Mouse (Mus musculus): ENCODE results near the gene Dhx38.

The Dhx38 gene

DNA sequence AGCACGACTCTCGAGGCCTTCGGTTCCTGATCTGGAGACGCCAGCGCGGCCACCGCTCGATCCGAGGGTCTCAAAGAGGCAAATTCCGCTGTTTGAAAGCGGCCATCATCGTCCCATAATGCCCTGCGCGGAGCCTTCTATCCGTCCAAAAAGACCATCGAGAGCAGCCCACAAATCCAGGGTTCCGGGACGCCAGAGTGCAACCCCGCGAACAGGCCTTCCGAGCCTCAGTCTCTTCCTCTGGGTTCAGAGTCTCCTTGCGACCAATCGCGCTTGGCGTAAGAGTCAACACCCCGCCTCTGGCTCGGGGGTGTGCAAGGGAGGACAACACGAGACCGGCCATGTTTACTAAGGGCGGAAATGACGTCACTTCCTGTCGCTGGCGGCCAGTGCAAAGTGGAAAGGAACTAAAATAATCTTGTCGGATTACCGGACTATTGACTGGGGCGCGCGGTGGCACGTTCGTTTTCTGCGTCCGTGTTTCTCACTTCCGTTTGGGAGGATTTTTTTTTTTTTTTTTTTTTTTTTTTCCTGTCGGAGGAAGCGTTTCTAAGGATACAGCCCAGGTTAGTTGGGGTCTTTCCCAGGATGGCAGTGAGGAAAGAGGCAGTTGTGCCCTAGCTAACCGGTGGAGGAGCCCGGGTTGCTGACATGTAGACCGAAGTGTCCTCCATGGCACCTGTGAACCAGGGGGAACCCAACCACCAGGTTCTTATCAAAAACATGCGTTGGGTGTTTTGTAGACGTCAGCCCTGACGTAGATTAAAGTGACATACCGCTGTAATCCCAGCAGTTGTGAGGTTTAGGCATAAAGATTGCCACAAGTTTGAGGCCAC lies at the start of gene Dhx38, which contains the start of gene Txnl4b:
TSS of gene Dhx38 (minus strand) at position 364 of the 836 bp plus-strand sequence.
TSS of gene Txnl4b (plus strand) at position 395 of the 836 bp plus-strand sequence.
- DNase-seq = peak; percentile 97

DNA sequence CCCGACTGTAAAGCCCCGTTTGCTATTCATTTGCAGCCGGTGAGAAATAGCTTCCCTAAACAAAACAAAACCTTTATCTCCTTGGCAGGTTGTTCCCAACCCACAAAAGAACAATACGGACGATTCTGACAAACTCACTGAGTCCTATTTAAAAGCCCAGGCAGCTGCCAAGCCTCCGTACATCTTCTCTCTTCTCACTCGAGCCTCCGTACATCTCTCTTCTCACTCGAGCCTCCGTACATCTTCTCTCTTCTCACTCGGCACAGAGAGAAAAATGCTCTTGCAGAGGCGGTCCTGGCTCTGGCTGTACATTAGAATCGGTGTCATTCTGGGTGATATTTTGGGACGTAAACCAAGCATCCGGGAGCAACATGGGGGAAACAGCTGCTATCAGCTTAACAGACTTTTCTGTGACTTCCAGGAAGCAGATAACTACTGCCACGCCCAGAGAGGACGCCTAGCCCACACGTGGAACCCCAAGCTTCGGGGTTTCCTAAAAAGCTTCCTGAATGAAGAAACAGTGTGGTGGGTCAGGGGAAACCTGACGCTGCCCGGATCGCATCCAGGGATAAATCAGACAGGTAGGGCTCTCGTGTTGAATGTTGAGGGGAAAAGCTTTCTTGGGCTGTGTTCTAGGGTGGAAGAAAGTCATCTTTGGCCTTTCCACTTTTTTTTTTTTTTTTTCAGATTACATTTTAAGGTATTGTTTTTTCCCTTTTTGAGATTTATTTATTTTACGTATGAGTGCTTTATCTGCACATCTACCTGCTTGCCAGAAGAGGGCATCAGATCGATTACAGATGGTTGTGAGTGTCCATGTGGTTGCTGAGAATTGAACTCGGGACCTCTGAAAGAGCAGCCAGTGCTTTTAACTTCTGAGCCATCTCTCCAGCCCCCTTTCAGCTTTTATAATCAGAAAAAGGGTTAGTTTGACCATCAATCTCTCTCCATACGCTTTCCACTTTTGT lies 48.9 kb upstream of the Dhx38 start, which contains the start of gene Pkd1l3:
TSS of gene Pkd1l3 (plus strand) at position 275 of the 968 bp plus-strand sequence.
- DNase-seq = peak; percentile 16

DNA sequence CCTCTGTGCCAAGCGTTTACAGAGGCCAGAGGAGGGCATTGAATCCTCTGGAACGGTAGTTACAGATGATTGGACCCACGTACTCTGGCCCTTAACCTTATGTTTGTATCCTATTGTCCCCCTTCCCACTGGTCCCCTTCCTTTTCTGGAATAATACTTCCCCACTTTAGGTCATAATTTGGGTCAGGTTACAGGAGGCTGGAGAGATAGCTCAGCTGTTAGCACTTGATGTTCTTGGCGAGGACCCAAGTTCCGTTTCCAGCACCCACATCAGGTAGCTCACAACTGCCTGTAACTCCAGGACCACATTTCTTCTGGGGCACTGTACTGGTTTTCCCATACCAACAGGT lies 43.5 kb upstream of the Dhx38 start:
- no peak for DNase-seq

DNA sequence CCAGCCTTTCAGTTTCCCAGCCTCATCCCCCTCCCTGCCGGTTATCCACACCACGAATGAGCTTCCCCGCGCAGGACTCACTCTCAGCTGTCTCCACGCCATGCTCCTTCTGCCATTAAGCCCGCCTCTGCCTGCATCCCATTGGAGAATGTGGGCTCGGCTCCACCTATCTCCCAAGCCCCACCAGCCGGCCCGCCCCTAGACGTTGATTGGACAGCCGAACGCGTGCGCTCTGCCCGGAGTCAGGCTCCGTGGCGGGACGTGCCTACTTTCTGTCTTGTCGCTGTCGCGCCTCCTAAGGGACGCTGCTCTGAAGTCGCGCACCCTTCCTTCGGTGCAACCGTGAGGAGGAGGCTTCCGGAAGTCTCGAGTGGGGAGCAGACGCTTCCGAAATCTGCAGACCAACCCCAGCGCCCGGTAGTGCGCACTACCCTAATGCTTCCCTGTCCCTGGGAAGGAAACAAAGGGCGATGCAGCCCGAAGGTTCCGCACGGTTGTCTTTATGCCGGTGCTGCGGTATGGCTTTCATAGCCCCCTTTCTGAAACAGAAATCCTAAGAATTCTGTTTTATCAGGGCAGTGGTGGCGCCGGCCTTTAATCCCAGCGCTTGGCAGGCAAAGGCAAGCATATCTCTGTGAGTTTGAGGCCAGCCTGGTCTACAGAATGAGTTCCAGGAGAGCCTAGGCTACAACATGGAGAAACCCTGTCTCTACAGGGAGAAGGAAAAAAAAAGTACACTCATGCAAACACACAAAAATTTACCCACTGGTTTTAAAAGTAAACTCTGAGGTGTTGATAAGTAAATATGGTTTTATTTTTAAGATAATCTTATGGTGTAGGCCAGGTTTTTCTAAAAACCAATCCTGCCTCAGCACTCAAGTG lies 42.9 kb upstream of the Dhx38 start, which contains the start of gene Dhodh:
TSS of gene Dhodh (minus strand) at position 403 of the 882 bp plus-strand sequence.
- peak; percentile 96 for DNase-seq

DNA sequence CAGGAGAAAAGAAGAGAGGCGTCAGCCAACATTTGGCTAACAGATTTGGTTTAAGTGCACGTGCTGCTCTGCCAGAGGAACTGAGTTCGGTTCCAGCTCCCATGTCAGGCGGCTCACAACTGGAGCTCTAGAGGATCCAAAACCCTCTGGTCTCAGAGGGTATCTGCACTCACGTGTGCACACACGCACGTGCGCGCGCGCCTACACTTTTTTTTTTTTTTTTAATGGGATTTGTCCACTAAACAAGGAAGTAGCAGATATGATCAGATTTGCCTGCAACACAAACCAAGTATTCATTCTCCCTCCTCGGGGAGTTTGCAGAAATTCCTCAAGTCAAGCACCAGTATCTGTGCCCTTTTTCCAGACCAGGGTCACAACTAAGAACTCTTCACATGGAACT lies 42.0 kb upstream of the Dhx38 start:
- no peak for DNase-seq

DNA sequence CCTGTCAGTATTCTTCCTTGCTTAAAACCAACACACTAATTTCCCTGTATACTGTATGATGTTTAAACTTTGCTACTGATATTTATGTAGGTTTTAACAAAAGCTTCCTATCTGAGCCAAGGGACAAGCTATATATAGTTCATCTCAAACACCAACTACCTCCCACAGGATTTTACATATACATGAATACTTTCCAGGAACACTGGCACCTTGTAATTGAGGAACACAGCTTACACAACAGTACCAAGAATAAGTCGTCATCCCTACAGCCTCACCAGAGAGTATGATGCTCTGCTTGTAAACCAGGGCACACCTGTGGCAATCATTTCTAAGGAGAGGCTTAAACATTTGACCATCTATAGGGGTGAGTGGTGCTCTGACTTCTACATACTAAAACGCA lies 41.1 kb upstream of the Dhx38 start:
- no peak for DNase-seq

DNA sequence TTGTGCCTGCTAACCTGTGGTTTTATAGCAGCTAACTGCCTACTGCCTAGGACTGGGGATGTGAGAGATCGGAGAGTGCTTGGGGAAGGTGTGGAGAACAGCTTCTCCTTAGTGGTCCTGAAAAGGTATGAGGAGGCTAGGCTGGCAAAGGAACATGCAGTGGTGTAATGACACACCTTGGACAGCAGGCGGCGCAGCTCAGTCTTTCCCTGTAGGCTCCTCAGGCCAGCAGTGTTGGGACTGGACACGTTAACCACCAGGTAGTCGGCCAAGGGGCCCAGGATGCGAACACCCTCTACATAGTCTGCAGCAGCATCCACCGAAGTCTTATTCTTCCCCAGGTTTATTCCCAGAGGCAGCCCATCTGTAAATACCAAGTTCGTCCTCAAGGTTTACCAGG lies 30.2 kb upstream of the Dhx38 start:
- DNase-seq = peak; percentile 82

DNA sequence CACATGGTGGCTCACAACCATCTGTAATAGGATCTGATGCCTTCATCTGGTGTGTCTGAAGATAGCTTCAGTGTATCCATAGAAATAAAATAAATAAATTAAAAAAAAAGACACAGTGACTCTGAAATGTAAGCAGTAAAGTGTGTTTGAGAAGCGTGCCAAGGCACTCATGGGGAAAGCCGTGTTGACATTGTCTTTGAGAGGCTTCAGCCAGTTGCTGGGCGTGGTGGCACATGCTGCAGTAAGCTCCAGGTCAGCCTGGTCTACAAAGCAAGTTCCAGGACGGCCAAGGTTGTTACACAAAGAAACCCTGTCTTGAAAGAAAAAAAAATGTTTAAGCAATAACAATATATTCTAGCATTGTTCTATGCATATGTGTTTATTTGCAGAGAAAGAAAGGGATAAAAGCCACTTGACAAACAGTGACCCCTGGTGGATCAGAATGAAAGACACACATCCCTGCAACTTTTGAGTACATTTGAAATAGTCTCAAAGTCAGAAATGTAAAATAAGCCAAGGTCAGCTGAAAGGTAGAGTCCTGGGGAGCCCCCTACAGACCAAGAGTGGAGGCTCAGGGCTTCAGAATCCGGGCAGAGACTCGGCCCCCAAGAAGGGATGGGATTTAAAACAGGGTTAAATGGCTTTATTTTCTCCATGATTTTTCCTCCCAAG lies 27.6 kb upstream of the Dhx38 start:
- peak; percentile 44 for DNase-seq

DNA sequence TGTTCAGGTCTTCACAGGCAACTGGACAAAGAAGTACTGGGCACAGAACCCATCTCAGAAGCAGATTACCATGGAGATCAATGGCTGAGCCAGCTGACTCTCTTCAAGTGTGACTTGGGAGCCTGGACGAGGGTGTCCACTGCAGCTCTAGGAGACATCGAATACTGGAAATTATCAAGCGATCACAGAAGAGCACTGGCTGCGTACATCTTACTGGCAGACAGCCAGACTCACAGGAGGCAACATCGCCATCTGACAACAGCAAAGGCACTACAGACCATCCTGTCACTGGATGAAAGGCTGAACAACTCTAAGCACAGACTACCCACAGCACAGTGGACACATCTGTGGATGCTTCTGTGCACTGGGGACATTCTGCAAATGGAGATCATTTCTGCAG lies 26.5 kb upstream of the Dhx38 start:
- DNase-seq = no peak

DNA sequence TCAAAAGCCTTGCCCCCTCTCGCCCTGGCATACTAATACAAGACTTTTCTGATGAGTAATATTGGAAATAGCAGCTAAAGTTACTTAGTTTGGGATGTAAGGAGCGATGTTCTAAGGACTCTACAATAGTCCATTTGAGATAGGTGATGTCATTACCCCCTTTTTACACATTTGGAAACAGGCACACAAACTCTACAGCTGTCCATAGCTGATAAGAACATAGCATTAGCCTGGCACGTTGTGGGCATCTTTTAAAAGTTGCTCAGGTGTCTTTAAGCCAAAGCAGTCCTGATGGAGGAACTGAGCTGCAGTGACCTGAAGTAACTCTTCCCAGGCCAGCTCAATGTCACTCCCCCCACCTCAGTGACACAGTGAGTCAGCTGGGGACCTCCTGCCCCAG lies 25.7 kb upstream of the Dhx38 start:
- no peak for DNase-seq

DNA sequence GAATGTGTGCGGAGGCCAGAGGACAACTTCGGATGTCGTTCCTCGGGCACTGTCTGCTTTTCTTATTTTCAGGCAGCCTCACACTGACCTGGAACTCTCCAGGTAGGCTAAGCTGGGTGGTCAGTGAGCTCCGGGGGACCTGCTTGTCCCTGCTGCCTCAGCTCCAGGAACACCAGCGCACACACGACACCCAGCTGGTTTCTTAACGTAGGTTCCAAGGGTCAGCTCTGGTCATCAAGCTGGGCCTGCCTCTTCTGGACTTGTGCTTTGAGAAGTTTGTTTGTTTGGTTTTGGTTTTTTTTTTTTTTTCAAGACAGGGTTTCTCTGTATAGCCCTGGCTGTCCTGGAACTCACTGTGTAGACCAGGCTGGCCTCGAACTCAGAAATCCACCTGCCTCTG lies 25.2 kb upstream of the Dhx38 start:
- DNase-seq = no peak

DNA sequence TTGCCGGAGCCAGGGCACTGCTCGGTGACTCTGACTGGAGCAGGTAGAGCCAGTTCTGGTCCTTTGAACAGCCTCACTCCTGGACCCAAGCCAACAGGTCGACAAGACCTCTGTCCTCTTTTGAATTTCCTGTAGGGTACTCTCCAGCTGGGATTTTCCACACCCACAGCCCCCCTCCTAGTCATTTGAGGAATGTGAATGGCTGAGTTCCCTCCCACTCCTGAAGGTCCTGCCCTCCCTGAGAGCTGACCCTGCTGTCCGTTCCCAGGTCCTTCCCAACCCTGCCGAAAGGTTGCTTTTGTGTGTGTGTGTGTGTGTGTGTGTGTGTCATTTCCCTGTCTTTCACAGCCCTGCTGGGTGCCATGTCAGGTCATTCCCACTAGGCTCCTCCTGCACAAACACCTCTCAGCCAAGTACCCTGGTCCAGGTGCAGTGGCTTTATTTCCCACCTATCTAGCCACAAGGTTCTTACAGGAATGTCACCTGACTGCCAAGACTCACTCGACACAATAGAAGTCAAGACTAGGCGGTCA lies 21.4 kb upstream of the Dhx38 start:
- no peak for DNase-seq

DNA sequence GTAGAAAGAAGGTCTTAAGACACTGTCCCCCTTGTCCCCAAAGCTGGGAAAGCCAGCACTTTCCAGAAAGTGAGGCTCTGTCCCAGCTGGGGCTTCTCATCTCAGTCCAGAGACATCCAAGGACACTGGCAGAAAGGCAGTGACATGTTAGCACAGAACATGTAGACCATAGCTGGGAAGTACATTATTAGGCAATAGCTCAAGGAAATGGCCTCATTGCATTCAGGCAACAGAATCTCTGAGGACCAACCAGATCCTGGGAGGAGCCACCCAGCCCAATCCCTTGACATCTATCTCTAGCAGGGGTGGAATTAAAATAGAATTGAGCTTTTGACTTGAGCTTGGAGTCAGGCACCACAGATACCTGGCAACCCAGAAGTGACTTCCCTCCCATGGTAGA lies 20.0 kb upstream of the Dhx38 start:
- no peak for DNase-seq

DNA sequence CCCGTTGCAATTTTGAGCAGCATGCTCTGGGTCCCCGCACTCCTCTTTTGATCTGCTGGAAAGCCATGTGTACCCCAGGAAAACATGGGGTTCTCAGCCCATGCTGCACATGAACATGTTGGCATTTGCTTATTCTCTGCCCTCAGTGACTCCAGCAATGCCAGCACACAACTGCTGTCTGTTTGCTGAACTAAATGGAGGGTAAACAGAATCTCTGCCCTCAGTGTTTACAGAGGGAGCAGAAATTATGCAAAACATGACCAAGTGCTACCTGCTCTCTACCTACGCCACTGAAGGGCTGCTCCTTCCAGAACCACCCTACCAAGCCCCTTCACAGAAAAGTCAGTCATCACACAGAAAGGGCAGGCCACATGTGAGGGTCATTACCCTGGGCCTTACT lies 19.2 kb upstream of the Dhx38 start:
- no peak for DNase-seq

DNA sequence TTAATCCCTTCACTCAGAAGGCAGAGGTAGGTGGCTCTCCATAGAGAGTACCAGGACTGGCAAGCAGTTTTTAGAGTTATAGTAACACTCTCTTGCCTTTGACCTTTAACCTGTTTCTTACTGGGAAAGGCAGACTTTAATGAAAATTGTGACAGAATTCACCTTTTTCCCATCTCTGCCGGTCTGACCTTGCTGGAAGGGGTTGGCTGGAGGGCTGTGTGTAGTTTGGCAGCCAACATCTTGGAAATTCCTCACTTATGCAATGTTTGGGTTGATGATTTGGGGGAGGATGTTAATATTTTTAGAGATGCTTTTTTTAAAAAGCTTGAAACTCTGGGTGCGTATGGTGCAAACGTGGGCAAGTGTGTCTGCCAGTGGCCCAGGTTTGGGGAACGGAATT lies 18.6 kb upstream of the Dhx38 start:
- no peak for DNase-seq

DNA sequence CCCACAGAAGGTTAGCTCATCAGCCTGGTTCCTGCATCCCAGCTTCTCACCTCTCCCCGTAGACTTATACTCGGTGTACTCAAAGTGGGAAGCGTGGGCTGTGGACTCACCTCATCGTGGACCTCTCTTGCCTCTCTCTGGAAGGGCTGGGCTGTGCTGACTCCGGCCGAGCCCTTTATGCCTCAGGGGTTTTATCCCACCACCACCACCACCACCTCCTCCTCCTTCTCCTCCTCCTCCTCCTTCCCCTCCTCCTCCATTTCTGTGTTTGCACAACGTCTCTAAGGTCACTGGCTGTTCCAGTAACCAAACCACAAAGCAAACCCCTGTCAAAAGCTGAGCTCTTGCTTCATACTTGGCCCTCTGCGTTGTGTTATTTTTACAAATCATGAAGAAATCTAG lies 13.2 kb upstream of the Dhx38 start, which contains the start of gene Hp:
TSS of gene Hp (minus strand) at position 273 of the 402 bp plus-strand sequence.
- DNase-seq = no peak

DNA sequence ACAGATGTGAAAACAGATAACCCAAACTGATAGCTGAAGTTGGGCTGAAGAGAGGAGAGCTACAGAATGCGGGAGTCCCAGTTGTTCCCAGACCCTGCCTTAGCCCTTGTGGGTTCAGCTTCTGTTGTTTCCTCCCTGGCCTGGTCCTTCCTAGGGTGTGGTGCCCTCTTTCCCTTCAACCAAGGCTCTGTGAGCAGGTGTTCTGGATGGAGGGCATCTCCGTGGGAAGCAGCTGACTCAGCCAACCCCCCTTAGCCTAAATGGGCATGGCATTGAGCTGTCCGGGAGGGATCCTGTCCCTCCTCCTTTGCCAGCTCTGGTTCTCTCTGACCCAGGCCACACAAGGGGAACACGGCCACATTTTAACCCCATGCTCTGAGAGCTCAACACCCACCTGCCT lies 10.7 kb upstream of the Dhx38 start:
- DNase-seq = no peak

DNA sequence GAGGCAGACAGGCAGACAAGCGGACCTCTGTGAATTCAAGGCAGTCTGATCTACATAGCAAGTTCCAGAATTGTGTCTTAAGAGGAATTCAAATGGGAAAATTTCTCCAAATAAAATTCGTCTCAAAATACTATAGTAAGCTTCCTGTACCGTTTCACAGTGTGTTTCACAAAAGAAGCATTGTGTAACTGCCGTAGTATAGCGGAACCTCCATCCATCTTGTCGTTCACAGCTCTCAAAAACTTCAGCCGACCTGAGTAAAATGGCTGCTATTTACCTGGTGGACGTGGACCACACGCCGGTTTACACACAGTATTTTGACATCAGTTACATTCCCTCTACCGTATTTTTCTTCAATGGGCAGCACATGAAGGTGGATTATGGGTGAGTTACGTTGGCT lies 5.5 kb upstream of the Dhx38 start:
- DNase-seq = no peak

DNA sequence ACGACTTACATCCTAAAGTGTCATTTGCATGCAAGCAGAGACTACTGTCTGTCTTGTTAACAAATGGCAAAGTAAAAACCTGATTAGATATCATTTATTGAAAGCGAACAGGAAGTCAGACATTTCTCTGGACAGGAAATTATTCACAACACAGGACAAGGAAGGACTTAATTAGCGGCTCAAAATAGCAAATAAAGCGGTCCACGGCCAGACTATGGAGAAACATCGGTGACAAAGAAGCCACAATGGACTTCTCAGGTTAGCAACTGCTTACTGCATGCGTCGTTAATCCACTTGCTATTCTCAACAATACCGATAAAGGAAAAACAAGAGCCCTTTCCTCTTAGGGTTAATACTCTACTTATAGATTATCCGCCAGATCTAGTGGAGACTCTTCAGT lies 895 bp downstream of the Dhx38 start:
- DNase-seq = no peak

DNA sequence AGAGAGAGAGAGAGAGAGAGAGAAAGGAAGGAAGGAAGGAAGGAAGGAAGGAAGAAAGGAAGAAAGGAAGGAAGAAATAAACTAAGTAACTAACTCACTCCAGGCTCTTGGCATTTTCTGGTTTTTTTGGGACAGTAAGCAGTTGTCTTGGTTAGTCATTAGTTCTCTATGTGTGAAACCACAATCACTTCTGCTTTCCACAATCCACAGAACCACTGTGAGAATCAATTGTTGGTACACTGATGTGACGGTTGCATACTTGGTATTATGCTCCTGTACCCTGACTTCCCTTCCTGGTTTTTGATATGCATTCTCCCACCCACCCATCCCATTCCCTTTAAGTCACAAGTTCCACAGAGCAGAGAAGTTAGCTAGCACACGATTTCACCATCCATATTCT lies 1.8 kb downstream of the Dhx38 start:
- DNase-seq = no peak

DNA sequence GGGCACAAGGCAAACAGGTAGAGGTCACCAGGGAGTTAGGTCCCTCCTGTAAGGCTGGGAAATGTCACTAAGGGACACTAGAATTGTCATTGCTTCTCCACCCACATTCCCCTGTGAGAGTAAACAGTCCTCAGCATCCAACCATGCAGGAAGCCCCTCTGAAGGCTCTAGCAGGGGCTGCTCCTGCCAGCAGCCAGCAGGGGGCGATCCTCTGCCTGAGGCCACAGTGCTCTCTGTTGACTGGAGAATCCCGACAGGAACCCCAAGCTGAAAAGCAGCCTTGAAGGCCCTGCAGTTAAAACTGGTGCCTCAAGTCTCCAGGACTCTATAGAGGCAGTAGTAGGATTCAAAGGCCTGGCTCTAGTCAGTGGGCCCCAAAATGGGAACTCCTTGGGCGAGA lies 14.0 kb downstream of the Dhx38 start:
- DNase-seq = peak; percentile 72

DNA sequence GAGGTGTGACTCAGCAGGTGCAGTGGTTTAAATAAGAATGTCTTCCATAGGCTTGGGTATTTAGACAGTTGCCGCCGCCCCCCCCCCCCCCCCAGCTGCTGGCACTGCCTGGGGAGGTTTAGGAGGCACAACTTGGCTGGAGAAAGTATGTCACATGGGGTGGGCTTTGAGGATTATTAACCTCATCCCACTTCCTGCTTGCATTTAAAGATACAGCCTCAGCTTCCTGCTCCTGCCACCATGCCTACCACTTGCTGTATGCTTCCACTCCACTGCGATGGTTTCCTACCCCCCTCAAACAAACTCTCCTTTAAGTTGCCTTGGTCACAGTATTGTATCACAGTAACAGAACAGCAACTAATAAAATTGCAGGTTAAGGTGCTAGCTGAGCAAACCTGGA lies 21.6 kb downstream of the Dhx38 start:
- DNase-seq = no peak
